Mouse (Mus musculus) WW6 (cell line): ENCODE results near the gene Tsen2.
A peak's percentile ranks its signal among the peaks of the same experiment; 100 is the strongest.

ENCODE experiments used
- DNase-seq: peaks from one replicate; pipeline ENCODE4 v3.0.0-alpha.2; 2013; ENCODE audit warnings: low read depth, low spot score

Gene Tsen2

DNA sequence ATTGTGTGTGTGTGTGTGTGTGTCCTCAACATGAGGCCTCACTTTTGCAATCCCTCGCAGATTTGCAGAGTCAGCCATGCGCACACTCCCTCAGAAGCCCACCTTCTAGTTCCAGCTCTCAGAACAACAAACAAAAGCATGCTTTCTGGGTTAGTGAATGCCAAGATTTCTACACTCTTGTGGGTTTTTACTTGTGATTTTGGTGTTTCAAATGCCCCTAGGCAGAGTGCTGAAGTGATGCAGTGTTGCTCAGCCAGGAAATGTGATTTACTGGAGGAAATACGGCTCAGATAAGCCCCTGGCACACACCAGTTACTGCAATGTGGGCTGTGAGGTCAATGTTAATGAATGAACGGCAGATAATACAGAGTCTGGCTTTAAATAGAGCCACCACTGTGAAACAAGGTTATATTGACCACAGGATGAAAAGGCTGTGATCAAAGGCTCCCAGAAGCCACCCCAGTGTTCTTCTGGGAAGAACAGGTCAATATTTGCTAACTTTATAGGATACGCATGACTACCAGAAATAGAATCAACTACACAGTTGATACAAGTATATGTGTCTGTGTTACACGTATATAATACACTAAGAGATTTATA is 2.7 kb upstream of the Tsen2 start:
- no peak for DNase-seq

GRCm38 (mm10) chr6:115542341-115542740 is 2.1 kb upstream of the Tsen2 start:
- no peak for DNase-seq

DNA sequence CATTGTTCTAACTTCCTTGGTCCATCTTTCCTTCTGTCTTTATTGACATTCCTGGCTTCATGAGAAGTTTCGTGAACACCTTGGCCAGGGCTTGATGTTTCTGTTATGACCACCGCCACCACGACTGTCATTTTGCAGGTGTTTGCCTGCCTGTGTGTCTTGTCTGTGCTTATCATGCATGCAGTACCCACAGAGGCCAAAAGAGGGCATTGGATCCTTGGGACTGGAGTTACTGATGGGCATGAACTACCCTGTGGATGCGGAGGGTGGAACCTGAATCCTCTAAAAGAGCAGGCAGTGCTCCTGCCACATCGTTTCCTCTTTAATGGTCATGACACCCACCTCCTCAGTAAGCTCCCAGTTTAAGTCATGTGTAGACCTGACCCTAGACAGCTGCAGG is 1.8 kb downstream of the Tsen2 start:
- DNase-seq: peak; percentile 76

DNA sequence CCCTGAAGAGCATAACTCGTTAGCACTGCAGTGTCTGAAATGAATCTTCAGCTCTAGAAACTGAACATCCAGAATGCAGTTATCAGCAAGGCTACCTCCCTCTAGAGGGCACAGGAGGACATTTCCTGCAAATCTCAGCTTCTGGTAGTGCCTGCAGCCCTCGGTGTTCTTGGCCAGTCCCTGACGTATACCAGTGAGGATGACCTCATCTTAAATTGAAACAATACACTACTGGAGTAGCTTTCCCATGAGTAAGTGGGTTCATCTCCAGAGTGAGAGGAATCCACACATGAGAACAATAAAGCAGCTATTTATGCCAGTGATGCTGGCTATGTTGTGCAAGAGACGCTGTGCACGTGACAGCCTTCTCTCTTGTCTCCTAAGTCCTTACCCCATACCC is 11.0 kb downstream of the Tsen2 start:
- DNase-seq: no peak

DNA sequence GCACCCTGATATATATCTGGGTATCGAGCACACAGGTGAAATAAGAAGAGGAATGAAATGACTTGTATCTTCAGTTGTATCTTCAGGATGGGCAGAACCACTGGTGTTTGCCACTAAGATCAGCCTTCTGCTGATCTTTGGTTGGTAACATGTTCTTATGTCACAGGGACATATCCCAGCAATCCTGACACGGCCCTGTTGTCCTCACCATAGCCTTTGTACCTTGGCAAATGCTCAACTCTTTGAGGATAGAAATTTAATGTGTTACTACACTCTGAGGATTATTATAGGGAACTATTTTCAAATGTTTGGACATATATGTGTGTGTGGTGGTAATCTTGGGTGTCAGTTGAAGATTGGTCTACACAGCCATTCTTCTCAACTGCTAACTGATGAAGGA is 13.7 kb downstream of the Tsen2 start:
- DNase-seq: no peak

GRCm38 (mm10) chr6:115559651-115560632 is 15.5 kb downstream of the Tsen2 start:
- DNase-seq: no peak

- DNase-seq: no peak
Observed at GRCm38 (mm10) chr6:115565479-115566045, 21.1 kb downstream of the Tsen2 start.

- DNase-seq: no peak
Observed at GRCm38 (mm10) chr6:115574171-115574570, 29.7 kb downstream of the Tsen2 start.

DNA sequence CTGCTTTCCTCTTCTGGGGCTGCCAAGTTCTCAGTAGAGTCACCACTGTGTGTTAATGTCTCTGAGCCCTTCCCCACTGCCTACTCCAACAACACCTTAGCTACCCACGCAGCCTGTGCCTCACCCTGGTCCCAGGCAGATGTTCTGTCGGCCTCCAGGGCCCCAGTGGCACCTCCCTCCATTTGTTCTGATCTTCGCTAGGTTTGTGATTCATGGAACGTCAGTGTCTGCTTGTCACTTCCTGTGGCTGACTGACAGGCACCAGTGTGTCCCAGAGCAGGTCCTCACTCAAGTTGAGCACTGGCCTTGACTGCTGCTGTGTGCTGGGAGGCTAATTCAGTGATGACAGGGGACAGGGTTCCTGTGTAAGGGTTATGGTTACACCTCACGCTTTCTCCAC is 32.9 kb downstream of the Tsen2 start:
- DNase-seq: no peak

DNA sequence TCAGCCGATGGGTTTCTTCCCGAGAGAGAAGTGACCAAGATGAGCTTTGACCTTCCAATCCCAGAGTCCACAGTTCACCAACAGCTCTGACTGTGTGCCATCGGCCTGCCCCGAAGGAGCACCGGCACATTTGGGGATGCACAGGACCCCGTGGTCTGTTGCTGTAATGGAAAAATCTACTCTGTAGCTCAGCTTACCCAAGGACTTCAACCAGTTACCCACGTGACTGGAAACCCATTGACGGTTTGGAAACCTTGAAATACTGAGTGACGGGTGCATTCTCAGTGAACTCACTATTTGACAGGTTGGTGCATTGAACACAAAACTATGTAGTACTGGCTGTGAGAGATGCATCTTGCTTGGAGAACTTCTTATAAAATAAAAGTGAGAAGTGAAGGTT is 33.5 kb downstream of the Tsen2 start:
- DNase-seq: no peak

- no peak for DNase-seq
Observed at GRCm38 (mm10) chr6:115580810-115581209, 36.3 kb downstream of the Tsen2 start.

GRCm38 (mm10) chr6:115582328-115583115 is 38.1 kb downstream of the Tsen2 start:
- no peak for DNase-seq

GRCm38 (mm10) chr6:115583430-115584125 is 39.1 kb downstream of the Tsen2 start:
- no peak for DNase-seq

DNA sequence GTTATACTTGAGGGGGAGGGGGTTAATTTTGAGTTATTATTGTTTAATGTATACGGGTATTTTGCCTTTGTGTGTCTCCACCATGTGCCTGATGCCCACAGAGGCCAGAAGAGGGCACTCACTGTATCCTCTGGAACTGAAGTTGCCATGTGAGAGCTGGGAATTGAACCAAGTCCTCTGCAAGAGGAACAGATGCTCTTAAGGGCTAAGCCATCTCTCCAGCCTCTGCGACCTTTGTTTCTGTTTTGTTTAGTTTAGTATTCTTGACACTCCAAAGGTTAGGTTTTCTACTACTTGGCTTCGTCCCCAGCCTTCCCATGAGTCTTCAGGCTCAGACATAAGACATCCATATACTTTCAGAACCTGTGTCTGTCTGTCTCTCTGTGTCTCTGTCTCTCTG is 39.7 kb downstream of the Tsen2 start:
- DNase-seq: no peak

DNA sequence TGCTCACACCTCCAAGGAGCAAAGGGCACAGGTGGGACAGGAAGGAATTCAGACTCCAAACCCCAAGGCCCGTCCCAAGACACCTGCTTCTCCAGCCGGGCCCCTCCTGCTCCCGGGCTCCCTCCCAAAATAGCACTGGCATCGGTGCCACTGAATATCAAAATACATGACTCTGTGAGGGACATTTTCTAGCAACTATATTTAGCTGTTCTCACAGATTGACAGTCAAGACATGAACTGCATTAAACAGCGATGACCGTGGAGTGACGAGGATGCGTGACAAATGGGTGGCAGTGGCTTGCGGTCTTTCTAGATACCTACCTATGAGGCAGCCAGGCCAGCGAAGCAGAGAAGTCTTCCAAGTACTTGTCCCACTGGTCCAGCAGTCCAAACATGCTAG is 41.9 kb downstream of the Tsen2 start:
- no peak for DNase-seq

DNA sequence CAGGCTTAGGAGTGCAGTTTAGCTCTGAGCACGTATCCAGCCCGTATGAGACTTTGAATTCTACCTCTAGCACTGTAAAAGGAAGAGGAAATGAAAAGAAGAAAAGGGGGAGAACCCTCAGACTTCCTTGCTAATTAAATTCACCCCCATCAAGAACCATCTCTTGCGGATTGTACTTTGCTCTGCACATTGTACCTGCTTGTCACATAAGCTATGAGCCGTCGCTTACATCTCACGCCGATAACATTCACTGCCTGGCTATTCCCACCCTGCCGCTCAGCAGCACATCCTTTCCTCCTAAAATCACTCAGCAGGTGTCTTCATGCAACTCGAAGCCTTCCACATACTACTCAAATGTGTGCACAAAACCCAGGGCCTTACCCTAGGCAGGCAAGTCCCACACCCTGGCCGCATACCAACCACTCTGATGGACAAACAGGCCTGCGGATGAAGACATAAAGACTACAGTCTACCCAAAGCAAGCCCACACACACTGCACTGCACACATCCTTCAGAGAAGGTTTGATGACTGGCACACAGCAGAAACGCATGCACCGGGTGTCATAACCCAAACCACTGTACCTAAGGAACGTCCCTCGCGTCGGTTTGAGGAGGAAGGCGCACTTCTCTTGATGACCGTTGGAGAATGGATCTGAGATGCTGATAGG is 47.4 kb downstream of the Tsen2 start:
- DNase-seq: no peak

- no peak for DNase-seq
Observed at GRCm38 (mm10) chr6:115592458-115592857, 48.0 kb downstream of the Tsen2 start, which contains the start of gene Mkrn2os. Mkrn2os (minus strand) TSS chr6:115592576.

GRCm38 (mm10) chr6:115593252-115593651 is 48.8 kb downstream of the Tsen2 start:
- no peak for DNase-seq

DNA sequence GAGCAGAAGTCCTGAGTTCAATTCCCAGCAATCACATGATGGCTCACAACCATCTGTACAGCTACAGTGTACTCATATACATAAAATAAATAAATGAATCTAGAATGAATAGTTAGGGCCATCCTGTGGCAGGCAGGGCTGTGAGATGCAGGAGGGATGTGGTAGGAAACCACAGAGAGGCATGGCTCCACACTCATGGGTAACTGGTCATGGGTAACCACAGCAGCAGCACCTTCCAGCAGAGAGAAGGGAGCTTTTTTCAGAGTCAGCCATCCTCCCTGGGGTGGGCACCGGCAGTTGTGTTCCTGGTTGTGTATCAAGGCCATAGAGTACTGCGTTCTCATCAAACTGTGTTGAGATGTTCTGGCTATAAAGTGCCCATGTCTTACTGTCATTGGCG is 50.0 kb downstream of the Tsen2 start:
- no peak for DNase-seq

DNA sequence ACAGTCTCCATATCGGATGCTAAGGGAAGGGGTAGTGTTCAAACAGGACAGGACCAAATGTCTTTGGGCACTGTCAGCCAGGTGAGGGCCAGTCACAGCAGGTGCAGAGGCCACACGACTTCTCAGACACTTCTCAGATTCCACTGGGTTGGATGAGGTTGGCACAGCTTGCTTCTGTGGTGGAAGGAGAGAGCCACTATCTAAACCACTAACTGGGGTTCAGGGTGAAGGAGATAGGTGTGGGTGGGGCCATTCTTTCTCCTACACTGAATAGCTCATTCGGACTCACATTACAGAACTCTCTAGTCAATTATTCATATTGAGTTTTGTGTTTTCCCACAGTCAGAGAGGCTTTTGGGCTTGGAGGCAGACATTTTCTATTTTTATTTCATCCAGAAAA is 51.2 kb downstream of the Tsen2 start:
- no peak for DNase-seq

- DNase-seq: no peak
Observed at GRCm38 (mm10) chr6:115601322-115601714, 56.9 kb downstream of the Tsen2 start.
